Mouse (Mus musculus) lung, embryonic 14.5 days (tissue): ENCODE data around the gene Slc22a18. TPM values are rescaled to one million over a fixed set of nuclear protein-coding genes. Genes with fewer than 3 reads are reported as not detected.

ENCODE experiments used
- ATAC-seq: fragments of 200-750 bp; cut with Nextera tagmentation; 2 replicates; pipeline ENCODE4 v1.8.0; 2017; ENCODE audit warnings: mild to moderate bottlenecking, moderate TSS enrichment, moderate library complexity; ENCODE audit not compliant: insufficient read depth
- DNase-seq: peaks from one replicate; pipeline ENCODE4 v3.0.0-alpha.2; 2015
- H3K27ac ChIP-seq: fragments of 300-500 bp; sonication (generic); 2 replicates; pipeline ENCODE4 v1.5.1; 2014; ENCODE audit warnings: low read depth, mild to moderate bottlenecking, moderate library complexity
- H3K27me3 ChIP-seq: fragments of 300-500 bp; sonication (generic); 2 replicates; pipeline ENCODE4 v1.6.1; 2014; ENCODE audit warnings: low read length, control low read depth; ENCODE audit not compliant: insufficient read depth
- H3K36me3 ChIP-seq: fragments of 300-500 bp; sonication (generic); 2 replicates; pipeline ENCODE4 v1.6.1; 2014; ENCODE audit warnings: control low read depth; ENCODE audit not compliant: insufficient read depth
- H3K4me1 ChIP-seq: fragments of 300-500 bp; sonication (generic); 2 replicates; pipeline ENCODE4 v1.6.1; 2014; ENCODE audit warnings: antibody characterized with exemption, control low read depth; ENCODE audit not compliant: insufficient read depth
- H3K4me2 ChIP-seq: fragments of 300-500 bp; sonication (generic); 2 replicates; pipeline ENCODE4 v1.6.1; 2014; ENCODE audit warnings: mild to moderate bottlenecking
- H3K4me3 ChIP-seq: fragments of 300-500 bp; sonication (generic); 2 replicates; pipeline ENCODE4 v1.5.1; 2014; ENCODE audit warnings: low read depth, low read length
- H3K9ac ChIP-seq: fragments of 300-500 bp; sonication (generic); 2 replicates; pipeline ENCODE4 v1.6.1; 2014
- H3K9me3 ChIP-seq: fragments of 300-500 bp; sonication (generic); 2 replicates; pipeline ENCODE4 v1.6.1; 2016; ENCODE audit warnings: low read depth, low read length, control low read depth
- CTCF ChIP-seq: IDR thresholded peaks from 2 replicates; pipeline ENCODE4 v1.5.1; 2016; ENCODE audit warnings: antibody characterized with exemption, low read depth
- WGBS: fragments of 180-500 bp; shearing (Covaris S2); extraction: QIAGEN DNeasy Blood & Tissue Kit; methylation state at CpG from one replicate; pipeline ENCODE4 v1.1.7; 2014; 5-methylcytosine and 5-hydroxymethylcytosine counted together
- polyA plus RNA-seq: library from polyadenylated mRNA; unstranded; fragments of >200 nt; fragmentation: Nextera tagmentation; extraction: Ambion mirVana; gene quantifications from 2 replicates; pipeline ENCODE4 v1.2.1, GENCODE M21; 2014

The Slc22a18 gene
- polyA plus RNA-seq, 1 experiment from 2014 or later = 1.4 TPM

DNA sequence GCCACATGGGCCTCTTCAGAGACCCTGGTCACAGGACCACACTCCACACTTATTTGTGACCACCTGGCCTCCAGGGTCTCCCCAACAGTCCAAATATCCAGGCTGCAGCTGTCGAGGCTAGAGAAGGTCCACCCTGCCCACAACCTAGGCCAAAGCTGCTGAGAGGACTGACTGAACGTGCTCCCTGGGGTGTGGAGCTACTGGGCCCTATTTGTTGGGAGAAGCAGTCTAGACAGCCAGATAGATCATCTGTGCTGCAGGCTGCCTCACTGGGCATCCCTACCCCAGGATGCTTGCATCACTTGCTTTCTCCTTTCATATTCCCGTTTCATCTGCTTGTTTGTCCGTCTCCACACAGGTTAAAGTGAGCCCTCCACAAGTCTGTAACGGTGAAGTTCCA is 11.0 kb upstream of the Slc22a18 start:
- Histone ChIP-seq H3K27ac (peak overlapping the region; percentile 43; the same call in 1 of the 2 replicates), H3K9ac (no peak overlapping the region), H3K36me3 (no peaks in the 10 kb centered on the region), H3K9me3 (peaks cover 22% of the 10 kb centered on the region; the same call in 1 of the 2 replicates), H3K27me3 (no peaks in the 10 kb centered on the region), H3K4me1 (peaks cover 6% of the 10 kb centered on the region; the same call in 1 of the 2 replicates), H3K4me3 (no peak overlapping the region), H3K4me2 (no peak overlapping the region)
- 83% methylated on average over 5 of the region's 5 CpGs for WGBS
- DNase-seq (no peak), ATAC-seq (no peak)
- no peak for TF ChIP-seq CTCF

DNA sequence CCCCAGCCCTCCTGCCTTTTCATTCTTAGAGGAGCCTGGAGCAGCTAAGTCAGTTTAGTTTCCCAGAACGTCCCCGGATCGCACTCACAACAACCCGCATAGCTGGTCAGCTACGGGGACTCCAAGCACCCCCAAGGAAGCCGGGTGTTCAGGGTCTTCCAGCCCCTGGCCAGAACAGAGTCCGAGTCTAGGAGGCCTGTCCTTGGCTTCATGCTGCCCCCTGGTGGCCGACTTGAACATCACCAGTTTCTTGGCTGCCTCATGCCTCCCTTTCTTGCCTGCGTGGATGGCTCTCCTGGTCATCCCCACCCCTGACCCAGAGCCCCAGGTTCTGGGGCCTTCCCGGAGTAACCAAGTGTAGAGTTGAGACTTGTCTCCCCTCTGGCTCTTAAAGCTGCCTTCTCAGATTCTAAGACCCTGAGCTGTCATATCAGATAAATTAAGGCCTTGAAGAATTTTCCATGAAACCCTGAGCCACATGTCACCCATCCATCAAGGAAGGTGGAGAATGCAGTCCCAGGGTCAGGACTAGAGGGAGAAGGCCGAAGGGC is 9.6 kb upstream of the Slc22a18 start:
- Histone ChIP-seq H3K27me3 (no peaks in the 10 kb centered on the region), H3K36me3 (no peaks in the 10 kb centered on the region), H3K4me2 (peak overlapping the region; percentile 73; the same call in 1 of the 2 replicates), H3K27ac (peak overlapping the region; percentile 72; the same call in 1 of the 2 replicates), H3K4me3 (no peak overlapping the region), H3K9ac (no peak overlapping the region), H3K4me1 (peaks cover 3% of the 10 kb centered on the region; the same call in 1 of the 2 replicates), H3K9me3 (peaks cover 22% of the 10 kb centered on the region; the same call in 1 of the 2 replicates)
- ATAC-seq = no peak
- 29% methylated on average over 11 of the region's 11 CpGs for WGBS
- TF ChIP-seq CTCF = peak; percentile 92
- DNase-seq = peak; percentile 90

DNA sequence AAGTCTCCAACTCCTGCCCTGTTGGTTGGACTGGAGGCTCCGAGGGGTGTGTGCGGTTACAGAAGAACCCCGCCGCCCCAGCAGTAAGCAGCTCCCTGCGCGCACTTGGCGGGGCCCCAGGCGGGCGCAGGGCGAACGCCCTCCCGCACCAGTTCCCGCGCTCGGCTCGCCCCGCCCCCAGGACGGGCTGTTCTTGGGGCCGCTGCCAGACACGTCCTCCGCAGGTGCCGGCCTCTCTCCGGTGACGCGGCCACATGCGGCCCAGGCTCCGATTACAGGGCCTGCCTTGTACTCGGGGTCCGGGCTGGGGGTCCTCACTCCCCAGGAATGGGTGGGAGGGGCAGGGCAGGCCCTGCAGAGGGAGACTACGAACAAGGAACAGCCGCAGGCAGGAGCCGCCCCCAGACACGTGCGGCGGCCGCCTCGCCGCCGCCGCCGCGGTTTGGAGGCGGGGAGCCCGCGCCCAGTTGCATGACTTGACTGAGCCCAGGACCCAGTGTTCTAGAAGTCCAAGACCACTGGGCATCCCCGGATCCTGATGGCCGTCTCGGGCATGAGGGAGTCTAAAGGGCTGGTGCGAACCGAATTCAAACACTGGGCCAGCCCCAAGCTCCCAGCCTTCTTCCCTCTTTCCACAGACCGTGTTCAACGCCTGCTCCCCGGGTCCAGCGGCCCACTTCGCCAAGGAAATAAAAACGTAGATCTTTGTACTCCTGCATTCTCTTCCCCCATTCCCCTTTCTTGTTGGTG is 8.6 kb upstream of the Slc22a18 start:
- Histone ChIP-seq H3K27ac (peak overlapping the region; percentile 72; the same call in 1 of the 2 replicates), H3K9me3 (peaks cover 13% of the 10 kb centered on the region; the same call in 1 of the 2 replicates), H3K27me3 (no peaks in the 10 kb centered on the region), H3K4me1 (peaks cover 3% of the 10 kb centered on the region; the same call in 1 of the 2 replicates), H3K9ac (peak overlapping the region; percentile 52), H3K36me3 (no peaks in the 10 kb centered on the region), H3K4me3 (peak overlapping the region; percentile 34), H3K4me2 (peak overlapping the region; percentile 73)
- DNase-seq (peak; percentile 84), ATAC-seq (peak; percentile 10; the same call in 1 of the 2 replicates)
- WGBS = 12% methylated on average over 55 of the region's 56 CpGs
- no peak for TF ChIP-seq CTCF

DNA sequence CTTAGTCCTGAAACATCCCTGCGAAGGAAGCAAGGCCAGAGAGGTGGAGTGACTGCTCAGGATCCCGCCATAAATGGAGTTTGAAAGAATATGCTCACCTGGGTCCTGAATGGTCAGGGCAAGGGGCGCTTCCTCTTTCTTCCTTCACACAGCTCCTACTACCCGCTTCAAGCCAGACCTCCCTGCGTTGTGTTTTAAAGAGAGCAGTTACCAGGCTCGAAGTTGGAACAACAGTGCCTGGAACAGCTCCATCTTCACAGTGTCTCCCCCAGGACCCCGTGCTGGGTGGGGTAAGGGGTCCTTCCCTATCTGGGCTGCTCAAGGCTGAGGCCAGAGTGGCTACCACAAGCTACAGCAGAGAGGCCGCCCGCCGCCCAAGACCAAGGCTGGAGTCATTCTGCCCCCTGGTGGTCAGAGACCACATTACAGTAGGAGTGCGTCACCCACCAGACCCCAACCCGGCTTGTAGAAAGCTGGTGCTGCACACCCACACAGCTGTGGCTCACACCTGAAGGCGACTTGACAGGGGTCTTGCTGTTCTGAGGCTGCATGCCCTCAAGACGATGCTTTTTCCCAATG is 7.3 kb upstream of the Slc22a18 start:
- Histone ChIP-seq H3K36me3 (no peaks in the 10 kb centered on the region), H3K4me1 (peaks cover 3% of the 10 kb centered on the region; the same call in 1 of the 2 replicates), H3K4me2 (no peak overlapping the region), H3K27ac (no peak overlapping the region), H3K27me3 (no peaks in the 10 kb centered on the region), H3K9ac (no peak overlapping the region), H3K4me3 (no peak overlapping the region), H3K9me3 (peaks cover under 1% of the 10 kb centered on the region; the same call in 1 of the 2 replicates)
- DNase-seq = peak; percentile 93
- peak; percentile 99 for TF ChIP-seq CTCF
- WGBS = 33% methylated on average over 14 of the region's 14 CpGs
- ATAC-seq = peak; percentile 30; the same call in 1 of the 2 replicates

DNA sequence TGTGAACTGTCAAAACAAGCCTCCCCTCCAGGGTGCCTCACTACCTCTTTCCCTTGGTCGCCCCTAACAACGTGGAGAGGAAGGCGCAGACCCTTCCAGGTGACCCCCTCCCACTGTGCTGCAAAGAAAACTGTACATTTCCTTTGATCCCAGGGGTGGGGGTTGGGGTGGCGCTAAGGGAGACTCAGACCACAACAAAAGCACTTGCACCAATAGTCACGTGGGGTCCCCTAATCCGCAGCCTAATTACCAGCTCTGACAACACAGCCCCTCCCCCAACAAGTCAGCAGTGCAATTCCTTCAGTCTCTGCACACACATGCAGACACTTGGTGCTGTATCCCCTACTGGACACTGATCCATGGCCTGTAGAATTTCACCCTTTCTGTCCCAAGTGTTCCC is 5.8 kb upstream of the Slc22a18 start:
- Histone ChIP-seq H3K36me3 (no peaks in the 10 kb centered on the region), H3K4me1 (0 out of 2 replicates have a peak, but pooled peaks cover 3% of the 10 kb centered on the region), H3K9me3 (no peaks in the 10 kb centered on the region), H3K27ac (no peak overlapping the region), H3K4me2 (no peak overlapping the region), H3K4me3 (no peak overlapping the region), H3K9ac (no peak overlapping the region), H3K27me3 (no peaks in the 10 kb centered on the region)
- TF ChIP-seq CTCF = no peak
- DNase-seq = no peak
- WGBS = 10% methylated on average over 6 of the region's 6 CpGs
- no peak for ATAC-seq

DNA sequence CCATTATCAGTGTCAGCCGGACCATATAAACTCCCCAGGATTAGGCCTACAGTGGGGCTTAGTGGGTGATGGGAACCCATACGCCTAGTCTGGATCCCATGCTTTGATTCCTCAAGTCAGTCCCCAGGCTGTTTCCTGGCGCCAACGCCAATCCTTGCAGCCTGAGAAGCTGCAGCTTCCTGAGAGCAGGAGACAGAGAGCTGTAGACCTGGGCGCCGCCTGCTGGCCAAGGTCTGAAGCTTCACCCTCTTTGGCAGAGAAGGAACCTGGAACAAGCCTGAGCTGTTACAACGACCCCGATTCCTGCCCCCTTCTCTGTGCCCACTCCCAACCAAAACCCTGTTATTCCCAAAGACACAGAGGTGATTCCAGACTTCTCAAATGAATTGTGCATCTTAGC is 3.6 kb upstream of the Slc22a18 start:
- Histone ChIP-seq H3K4me1 (no peaks in the 10 kb centered on the region), H3K27me3 (no peaks in the 10 kb centered on the region), H3K9me3 (no peaks in the 10 kb centered on the region), H3K4me3 (no peak overlapping the region), H3K36me3 (no peaks in the 10 kb centered on the region), H3K9ac (no peak overlapping the region), H3K4me2 (no peak overlapping the region), H3K27ac (no peak overlapping the region)
- 11% methylated on average over 8 of the region's 8 CpGs for WGBS
- peak; percentile 96 for TF ChIP-seq CTCF
- ATAC-seq (0 out of 2 replicates have a peak, but pooled peaks have one; percentile 26), DNase-seq (peak; percentile 91)

DNA sequence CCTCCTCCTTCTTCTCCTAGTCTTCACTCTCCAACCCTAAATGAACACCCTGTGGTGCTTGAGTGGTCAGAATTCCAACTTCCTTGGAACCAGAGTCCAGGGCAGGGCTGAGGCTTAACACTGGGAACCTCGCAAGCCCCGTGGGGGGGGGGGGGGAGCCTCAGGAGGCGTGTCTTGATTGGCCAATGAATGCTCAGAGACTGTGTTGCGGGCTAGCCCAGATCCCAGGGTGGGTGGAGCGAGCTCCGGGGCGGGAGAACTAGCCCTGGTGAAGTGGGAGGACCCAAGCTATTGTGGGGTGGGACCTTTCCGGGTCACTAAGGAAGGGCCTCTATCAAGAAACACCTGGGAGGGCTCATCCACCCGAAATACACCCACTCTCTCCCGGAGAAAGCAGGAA is 1.3 kb downstream of the Slc22a18 start:
- 29% methylated on average over 10 of the region's 10 CpGs for WGBS
- ATAC-seq (no peak), DNase-seq (no peak)
- no peak overlapping the region for H3K4me2 ChIP-seq
- H3K4me3 ChIP-seq = no peak overlapping the region
- no peaks in the 10 kb centered on the region for H3K27me3 ChIP-seq
- no peaks in the 10 kb centered on the region for H3K4me1 ChIP-seq
- H3K9me3 ChIP-seq = no peaks in the 10 kb centered on the region
- TF ChIP-seq CTCF = no peak
- H3K36me3 ChIP-seq = no peaks in the 10 kb centered on the region
- no peak overlapping the region for H3K27ac ChIP-seq
- no peak overlapping the region for H3K9ac ChIP-seq
